Mouse (Mus musculus): ENCODE measurements at regions not wholly inside any gene's neighbourhood (a gene's known extent, or its start where the extent isn't known, plus 50 kb on each side); places are given as distances from the start of the nearest gene placed in this dataset.

DNA sequence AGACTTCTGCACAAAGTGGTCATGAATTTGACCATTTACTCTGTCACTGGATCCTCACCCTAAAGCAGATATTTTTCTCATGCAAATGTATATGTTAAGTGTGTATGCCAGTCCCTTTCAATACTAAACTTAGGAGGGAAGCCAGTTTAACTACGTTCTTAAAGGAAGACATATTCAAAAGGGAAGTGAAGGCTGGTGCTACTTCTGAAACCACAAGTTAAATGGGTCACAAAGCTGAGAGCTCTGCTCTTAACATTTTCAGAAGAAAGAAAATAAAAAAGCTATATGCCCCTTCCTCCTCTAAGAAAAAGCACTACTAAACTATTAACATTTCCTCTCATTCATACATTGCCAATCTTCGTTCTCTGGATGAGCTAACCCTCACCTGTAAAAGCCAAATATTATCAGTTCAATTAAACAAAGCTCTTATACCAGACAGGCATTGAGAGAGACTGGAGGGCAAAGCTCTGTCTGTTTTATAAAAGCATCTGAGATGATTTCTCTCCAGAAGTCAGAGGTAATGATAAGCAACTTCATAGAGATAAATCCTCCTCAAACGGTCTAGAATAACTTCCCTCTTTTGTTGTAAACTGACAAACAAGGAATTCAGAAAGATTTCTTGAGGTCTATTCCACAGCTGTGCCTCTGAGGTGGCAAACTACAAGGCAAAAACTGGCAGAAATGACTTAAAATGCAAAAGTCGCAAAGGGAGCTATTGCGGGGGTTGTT is 82.7 kb upstream of the Klf6 start:
- no peak for DNase-seq (ENCODE audit: low spot score)
- Histone ChIP-seq H3K27me3 (ENCODE audit: insufficient read depth, poor library complexity, severe bottlenecking) (no peaks in the 10 kb centered on the region), H3K9me3 (no peaks in the 10 kb centered on the region), H3K27ac (no peak overlapping the region), H3K4me1 (no peaks in the 10 kb centered on the region), H3K4me3 (no peak overlapping the region), H3K36me3 (no peaks in the 10 kb centered on the region)
- WGBS, result 54% methylated on average over 5 of the region's 5 CpGs

DNA sequence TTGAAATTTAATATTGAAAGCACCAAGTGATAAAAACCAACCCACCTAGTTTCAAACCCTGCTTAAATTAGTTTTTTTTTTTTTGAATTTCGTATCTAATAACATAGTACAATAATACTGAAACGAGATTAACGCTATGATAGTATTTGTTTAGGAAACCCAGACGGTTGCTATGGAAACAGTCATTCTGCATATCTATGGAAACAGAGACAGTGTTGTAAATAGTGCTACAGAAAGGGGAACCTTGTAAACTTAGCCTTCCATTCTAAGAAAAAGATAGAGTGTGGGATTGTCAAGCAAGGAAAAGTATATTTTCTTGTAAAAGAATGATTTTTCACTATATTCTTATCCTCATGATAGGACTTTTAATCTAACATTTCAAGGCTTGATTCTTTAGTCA is 81.9 kb upstream of the Klf6 start:
- Histone ChIP-seq H3K4me3 (no peak overlapping the region), H3K4me1 (no peaks in the 10 kb centered on the region), H3K27ac (no peak overlapping the region), H3K9me3 (no peaks in the 10 kb centered on the region), H3K27me3 (ENCODE audit: insufficient read depth, poor library complexity, severe bottlenecking) (no peaks in the 10 kb centered on the region), H3K36me3 (no peaks in the 10 kb centered on the region)
- DNase-seq (ENCODE audit: low spot score), result no peak
- 48% methylated on average over 4 of the region's 4 CpGs for WGBS

DNA sequence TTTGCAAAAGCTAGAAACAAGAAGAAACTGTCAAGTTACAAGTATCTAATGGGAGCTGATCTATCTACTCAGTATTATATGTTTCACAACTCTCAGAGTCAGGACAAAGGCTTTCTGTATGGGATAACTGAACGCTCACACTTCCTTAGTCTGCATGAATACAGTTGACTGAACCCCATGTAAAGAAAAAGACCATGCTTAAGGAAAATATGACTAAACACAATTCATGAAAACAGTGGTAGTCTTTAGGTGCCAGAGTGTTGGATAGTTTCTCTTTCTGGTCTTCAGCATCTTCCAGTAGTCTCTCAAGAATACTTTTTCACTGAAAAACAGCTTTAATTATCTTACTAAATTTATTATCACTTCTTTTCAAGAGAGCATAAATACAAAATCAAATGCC is 78.7 kb upstream of the Klf6 start:
- WGBS, result 73% methylated on average over 1 of the region's 1 CpGs
- no peaks in the 10 kb centered on the region for H3K27me3 ChIP-seq (ENCODE audit: insufficient read depth, poor library complexity, severe bottlenecking)
- H3K4me1 ChIP-seq, result no peaks in the 10 kb centered on the region
- no peak overlapping the region for H3K4me3 ChIP-seq
- DNase-seq (ENCODE audit: low spot score), result no peak
- H3K27ac ChIP-seq, result no peak overlapping the region
- H3K36me3 ChIP-seq, result no peaks in the 10 kb centered on the region
- no peaks in the 10 kb centered on the region for H3K9me3 ChIP-seq

DNA sequence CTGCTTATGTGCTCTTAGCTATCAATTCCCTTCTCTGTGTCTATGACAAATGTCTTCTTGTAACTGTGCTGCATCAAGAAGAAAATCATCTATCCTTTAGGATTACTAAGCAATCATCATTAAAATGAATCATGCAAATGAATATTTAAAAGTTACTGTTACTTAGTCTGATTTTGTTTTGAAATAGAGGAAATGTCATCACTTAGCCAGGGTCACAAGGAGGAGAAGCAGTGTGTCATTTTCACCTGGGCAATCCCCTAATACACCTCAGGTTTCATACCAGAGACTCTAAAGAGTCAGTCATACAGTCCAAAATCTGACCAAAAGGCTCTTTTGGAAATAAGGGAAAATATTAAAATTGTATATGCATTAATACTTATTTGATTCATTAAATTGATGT is 74.2 kb upstream of the Klf6 start:
- Histone ChIP-seq H3K4me1 (no peaks in the 10 kb centered on the region), H3K36me3 (no peaks in the 10 kb centered on the region), H3K4me3 (no peak overlapping the region), H3K27me3 (ENCODE audit: insufficient read depth, poor library complexity, severe bottlenecking) (no peaks in the 10 kb centered on the region), H3K9me3 (no peaks in the 10 kb centered on the region), H3K27ac (no peak overlapping the region)
- no peak for DNase-seq (ENCODE audit: low spot score)

DNA sequence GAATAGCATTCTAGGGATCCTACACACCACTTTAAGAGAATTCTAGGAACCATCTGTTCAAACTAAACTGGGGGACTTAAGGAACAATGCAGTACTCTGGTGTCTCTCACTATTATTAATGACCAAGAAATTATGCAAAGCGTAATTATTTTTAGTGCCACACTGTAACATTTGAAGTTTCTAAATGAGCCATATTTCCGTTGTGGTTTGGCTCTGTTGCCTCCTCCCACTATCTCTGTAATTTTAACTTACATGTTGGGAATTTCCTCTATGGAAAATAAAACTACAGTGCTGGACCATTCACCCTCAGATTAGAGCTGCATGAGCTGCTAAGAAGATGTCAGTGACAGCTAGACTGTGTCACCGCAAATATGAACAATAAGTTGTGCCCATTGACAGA is 72.0 kb upstream of the Klf6 start:
- Histone ChIP-seq H3K36me3 (no peaks in the 10 kb centered on the region), H3K4me3 (no peak overlapping the region), H3K27me3 (ENCODE audit: insufficient read depth, poor library complexity, severe bottlenecking) (no peaks in the 10 kb centered on the region), H3K27ac (no peak overlapping the region), H3K9me3 (no peaks in the 10 kb centered on the region), H3K4me1 (no peaks in the 10 kb centered on the region)
- no peak for DNase-seq (ENCODE audit: low spot score)
- 78% methylated on average over 3 of the region's 3 CpGs for WGBS

DNA sequence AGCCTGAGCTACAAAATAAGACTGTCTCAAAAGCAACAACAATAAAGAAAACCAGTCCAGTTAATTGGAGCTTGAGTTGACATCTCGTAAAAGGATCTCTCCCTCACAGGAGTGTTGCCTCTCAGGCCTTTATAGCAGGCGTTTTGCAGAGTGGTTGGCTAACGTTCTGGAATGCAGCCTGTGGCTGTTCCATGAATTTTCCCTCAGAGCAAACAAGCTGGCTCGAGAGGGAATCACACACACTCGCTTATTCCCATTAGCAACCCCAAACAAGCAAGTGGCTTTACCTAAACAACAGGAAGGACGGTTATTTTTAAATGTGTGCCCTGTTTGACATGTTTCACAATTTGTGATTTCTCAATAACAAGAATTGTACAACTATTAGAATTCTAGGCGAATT is 59.2 kb upstream of the Klf6 start:
- DNase-seq (ENCODE audit: low spot score), result no peak
- Histone ChIP-seq H3K4me1 (peaks cover 8% of the 10 kb centered on the region), H3K27me3 (ENCODE audit: insufficient read depth, poor library complexity, severe bottlenecking) (no peaks in the 10 kb centered on the region), H3K9me3 (no peaks in the 10 kb centered on the region), H3K4me3 (no peak overlapping the region), H3K36me3 (no peaks in the 10 kb centered on the region), H3K27ac (no peak overlapping the region)
- 42% methylated on average over 7 of the region's 7 CpGs for WGBS

DNA sequence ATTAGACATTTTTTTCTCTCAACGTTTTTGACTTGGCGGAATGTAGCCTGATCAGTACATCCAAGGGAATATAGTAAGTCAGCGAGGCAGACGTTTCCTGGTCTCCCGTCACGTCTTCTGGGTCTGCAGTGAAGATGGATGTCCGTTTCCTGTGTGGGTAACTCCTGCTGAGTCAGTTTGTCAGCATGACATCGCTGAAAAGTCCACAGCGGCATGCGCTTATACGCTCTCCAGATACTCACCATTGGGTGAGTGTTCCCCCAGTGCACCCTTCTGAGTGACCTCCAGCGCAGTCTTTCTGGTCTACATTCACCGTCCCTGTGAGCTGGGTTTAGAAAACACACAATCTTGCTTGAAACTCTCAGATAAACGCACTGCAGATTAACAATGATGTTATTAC is 58.5 kb upstream of the Klf6 start:
- peak; percentile 79 for DNase-seq (ENCODE audit: low spot score)
- no peaks in the 10 kb centered on the region for H3K9me3 ChIP-seq
- H3K36me3 ChIP-seq, result no peaks in the 10 kb centered on the region
- H3K27ac ChIP-seq, result peak overlapping the region; percentile 67; the same call in 1 of the 2 replicates
- peaks cover 8% of the 10 kb centered on the region for H3K4me1 ChIP-seq
- H3K27me3 ChIP-seq (ENCODE audit: insufficient read depth, poor library complexity, severe bottlenecking), result no peaks in the 10 kb centered on the region
- WGBS, result 42% methylated on average over 14 of the region's 14 CpGs
- no peak overlapping the region for H3K4me3 ChIP-seq

DNA sequence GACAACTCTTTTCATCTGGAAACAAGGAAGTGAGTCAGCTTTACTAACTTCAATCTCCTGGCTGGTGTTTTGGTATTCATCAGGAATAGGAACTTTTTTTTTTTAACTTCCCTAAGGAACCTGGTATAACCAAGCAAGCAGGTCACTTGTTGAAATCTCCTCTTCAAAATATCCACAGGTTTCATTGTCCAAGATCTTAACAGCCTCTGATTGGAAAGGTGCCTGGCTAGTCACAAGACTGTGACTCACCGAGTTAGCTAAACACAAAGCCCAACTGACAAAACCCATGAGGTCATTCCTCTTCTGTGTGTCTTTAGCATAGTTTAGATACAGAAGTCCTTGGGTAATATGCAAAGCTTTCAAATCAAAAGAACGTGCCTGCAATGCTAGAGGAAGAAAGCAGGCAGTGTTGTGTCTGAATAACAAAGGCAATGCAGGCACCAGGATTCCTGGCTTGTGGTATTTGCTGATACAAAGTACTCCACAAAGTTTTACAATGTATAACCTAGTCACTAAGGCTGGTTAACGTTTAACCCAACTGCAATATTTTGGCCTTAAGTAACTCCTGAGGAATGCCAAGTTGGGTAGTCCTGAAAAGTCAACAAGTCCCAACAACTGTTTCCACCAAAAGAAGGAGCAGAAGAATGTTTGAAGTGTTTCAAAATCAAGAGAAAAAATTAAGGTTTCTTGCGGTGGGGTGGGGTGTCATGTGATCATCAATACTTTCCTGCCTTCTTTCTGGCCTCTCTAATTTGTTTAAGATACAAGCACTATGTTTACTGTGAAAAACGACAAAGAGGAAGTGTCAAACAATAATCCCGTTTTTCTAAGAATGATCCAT is 57.5 kb upstream of the Klf6 start:
- Histone ChIP-seq H3K36me3 (no peaks in the 10 kb centered on the region), H3K27me3 (ENCODE audit: insufficient read depth, poor library complexity, severe bottlenecking) (no peaks in the 10 kb centered on the region), H3K4me3 (no peak overlapping the region), H3K27ac (peak overlapping the region; percentile 67), H3K9me3 (no peaks in the 10 kb centered on the region), H3K4me1 (peaks cover 8% of the 10 kb centered on the region)
- DNase-seq (ENCODE audit: low spot score), result peak; percentile 76
- 23% methylated on average over 6 of the region's 6 CpGs for WGBS

DNA sequence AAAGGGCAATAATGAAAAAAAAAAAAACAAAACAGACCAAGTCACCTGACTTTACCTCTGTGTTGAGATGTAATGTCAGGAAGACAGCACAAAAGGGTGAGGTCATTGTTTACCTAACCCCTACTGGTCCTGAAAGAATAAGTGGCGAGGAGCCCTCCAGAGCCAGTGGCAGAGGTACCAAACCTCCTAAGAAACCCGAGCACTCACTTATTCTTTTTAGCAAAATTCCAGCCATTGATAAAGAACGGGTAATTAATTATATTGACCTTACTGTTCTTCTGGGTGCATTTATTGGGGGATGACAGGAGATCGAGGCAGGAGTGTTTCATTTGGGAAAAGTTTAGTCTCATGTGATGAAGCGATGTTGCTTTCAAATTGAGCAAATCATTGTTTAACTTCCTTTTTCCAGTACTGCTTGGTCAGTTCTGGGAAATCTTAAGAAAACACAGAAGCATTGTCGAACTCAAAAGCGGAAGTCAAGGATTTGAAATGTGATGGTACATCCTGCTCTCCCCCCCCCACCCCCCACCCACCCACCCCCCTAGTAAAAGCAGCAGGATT is 56.8 kb upstream of the Klf6 start:
- Histone ChIP-seq H3K27me3 (ENCODE audit: insufficient read depth, poor library complexity, severe bottlenecking) (no peaks in the 10 kb centered on the region), H3K36me3 (no peaks in the 10 kb centered on the region), H3K4me3 (no peak overlapping the region), H3K4me1 (peaks cover 8% of the 10 kb centered on the region), H3K9me3 (no peaks in the 10 kb centered on the region), H3K27ac (peak overlapping the region; percentile 67)
- WGBS, result 43% methylated on average over 7 of the region's 7 CpGs
- DNase-seq (ENCODE audit: low spot score), result no peak

DNA sequence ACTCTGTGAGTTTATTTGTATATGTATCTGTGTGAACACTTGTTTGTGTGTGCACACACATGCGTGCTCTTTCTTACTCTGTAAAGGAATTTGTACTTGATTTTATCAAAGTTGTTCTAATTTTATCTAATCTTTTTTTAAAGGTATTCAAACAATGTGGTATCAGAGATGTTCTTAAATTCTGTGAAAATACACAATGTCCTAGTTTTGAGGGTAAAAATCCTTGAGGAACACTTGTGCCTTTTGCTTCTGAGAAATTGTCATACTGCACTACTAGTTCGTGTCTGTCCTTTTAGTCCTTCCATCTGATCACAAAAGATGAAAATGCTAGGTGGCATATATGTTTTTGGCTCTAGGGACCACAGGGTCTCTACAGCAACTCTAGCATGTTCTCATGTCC is 52.9 kb upstream of the Klf6 start:
- no peak for DNase-seq (ENCODE audit: low spot score)
- H3K27me3 ChIP-seq (ENCODE audit: insufficient read depth, poor library complexity, severe bottlenecking), result no peaks in the 10 kb centered on the region
- no peaks in the 10 kb centered on the region for H3K9me3 ChIP-seq
- H3K4me1 ChIP-seq, result peaks cover 6% of the 10 kb centered on the region
- 58% methylated on average over 2 of the region's 2 CpGs for WGBS
- no peak overlapping the region for H3K4me3 ChIP-seq
- no peak overlapping the region for H3K27ac ChIP-seq
- H3K36me3 ChIP-seq, result no peaks in the 10 kb centered on the region

Data from heart, embryonic 10.5 days (tissue).